Mouse (Mus musculus): ENCODE data around the gene Wdr20. TPM values are rescaled to one million over a fixed set of nuclear protein-coding genes. Genes with fewer than 3 reads are reported as not detected.

The Wdr20 gene
- polyA plus RNA-seq, 1 experiment from 2014 or later = 26.9 TPM

DNA sequence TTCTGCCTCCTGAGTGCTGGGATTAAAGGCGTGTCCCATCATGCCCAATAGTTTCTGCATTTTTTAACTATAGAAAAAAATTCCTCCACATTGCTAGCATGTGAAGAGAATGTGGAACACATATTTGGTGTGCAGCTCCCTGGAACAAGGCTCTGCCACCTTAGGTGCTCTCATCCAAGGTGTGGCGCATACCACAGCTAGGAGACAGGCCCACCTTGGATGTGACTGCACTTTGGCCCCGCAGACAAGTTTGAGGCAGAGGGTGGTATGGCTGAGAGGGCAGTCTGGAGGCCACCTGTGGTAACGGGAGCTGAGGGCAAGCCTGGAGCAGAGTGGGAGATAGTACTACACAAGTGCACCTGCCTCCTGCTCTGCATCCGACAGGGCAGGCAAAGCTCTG lies 71.1 kb downstream of the Wdr20 start:
- no peak for ATAC-seq
- Histone ChIP-seq H3K4me1 (peaks cover 21% of the 10 kb centered on the region), H3K36me3 (ENCODE audit: poor library complexity, severe bottlenecking) (peaks cover 34% of the 10 kb centered on the region; the same call in 1 of the 2 replicates), H3K9me3 (replicated peaks) (no peaks in the 10 kb centered on the region), H3K4me3 (no peak overlapping the region), H3K9ac (no peak overlapping the region), H3K4me2 (no peak overlapping the region), H3K27ac (no peak overlapping the region), H3K27me3 (no peaks in the 10 kb centered on the region)
- WGBS = 76% methylated on average over 5 of the region's 5 CpGs

DNA sequence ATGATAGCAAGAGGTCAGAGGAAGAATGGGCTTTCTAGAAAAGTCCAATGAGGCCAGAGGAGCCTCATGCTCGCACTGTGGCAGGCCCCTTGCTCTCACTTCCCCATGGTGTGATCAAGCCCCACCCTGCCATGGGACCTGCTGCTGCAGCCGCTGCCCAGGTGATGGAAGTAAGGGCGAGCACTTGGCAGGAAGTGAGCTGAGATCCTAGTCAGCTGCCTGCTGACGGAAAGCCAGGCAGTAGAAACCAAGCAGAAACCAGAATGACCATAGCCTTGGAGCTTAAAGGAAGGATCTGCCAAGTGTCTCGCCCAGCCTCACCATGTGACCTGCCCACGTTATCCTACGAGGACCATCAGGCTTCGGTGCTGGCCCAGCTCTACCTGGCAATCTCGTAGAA lies 75.4 kb downstream of the Wdr20 start:
- no peak for ATAC-seq
- 94% methylated on average over 9 of the region's 9 CpGs for WGBS

DNA sequence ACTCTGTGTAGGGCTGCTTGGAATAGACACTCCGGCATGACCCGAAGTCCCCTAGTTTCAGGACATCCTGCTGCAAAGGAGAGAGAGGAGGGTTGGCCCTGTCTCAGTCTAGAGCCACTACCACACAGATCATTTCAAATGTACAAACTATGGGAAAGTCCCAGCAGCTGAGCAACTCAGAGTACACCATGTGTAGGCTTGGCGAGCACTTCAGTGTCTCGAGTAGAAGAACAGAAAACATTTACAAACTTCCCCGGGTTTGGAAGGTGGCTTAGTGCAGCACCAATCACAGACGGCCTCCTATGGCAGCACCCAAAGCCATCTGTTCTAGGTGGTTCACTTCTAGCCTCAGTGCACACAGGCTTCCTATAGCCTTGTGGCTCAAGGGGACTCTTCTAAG lies 75.9 kb downstream of the Wdr20 start:
- Histone ChIP-seq H3K9ac (no peak overlapping the region), H3K9me3 (replicated peaks) (no peaks in the 10 kb centered on the region), H3K27ac (no peak overlapping the region), H3K4me1 (peaks cover 3% of the 10 kb centered on the region; the same call in 1 of the 2 replicates), H3K36me3 (ENCODE audit: poor library complexity, severe bottlenecking) (peaks cover 27% of the 10 kb centered on the region), H3K4me3 (no peak overlapping the region), H3K27me3 (no peaks in the 10 kb centered on the region), H3K4me2 (no peak overlapping the region)
- ATAC-seq = no peak
- 96% methylated on average over 6 of the region's 6 CpGs for WGBS

More for the DNA sequence above, 75.4 kb downstream of the Wdr20 start:
- Histone ChIP-seq H3K36me3 (ENCODE audit: poor library complexity, severe bottlenecking) (peaks cover 22% of the 10 kb centered on the region; the same call in 1 of the 2 replicates), H3K4me2 (no peak overlapping the region), H3K27ac (no peak overlapping the region), H3K4me3 (no peak overlapping the region), H3K9ac (no peak overlapping the region), H3K27me3 (no peaks in the 10 kb centered on the region), H3K9me3 (replicated peaks) (no peaks in the 10 kb centered on the region), H3K4me1 (peaks cover 8% of the 10 kb centered on the region)

DNA sequence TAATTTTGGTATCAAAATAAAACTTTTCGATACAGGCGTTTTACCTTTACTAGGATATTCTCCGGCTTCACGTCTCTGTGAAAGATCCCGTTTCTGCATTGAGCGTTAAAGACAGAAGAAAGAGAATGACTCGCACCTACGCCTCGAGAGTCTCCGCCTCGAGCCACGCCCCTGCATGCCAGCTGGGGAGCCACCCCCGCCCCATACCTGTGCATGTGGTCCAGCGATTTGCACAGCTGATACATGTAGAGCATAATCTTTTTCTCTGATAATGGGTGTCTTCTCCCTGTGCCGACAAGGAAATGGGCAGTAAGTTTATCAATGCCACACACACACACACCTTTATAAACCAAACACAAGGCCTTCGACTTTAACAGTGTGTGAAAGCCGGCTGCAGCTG lies 77.2 kb downstream of the Wdr20 start:
- H3K27me3 ChIP-seq = no peaks in the 10 kb centered on the region
- no peak overlapping the region for H3K9ac ChIP-seq
- no peak overlapping the region for H3K4me2 ChIP-seq
- ATAC-seq = no peak
- whole genome bisulfite sequencing = 83% methylated on average over 17 of the region's 17 CpGs
- H3K36me3 ChIP-seq (ENCODE audit: poor library complexity, severe bottlenecking) = peaks cover 28% of the 10 kb centered on the region
- H3K4me1 ChIP-seq = no peaks in the 10 kb centered on the region
- no peaks in the 10 kb centered on the region for H3K9me3 ChIP-seq (replicated peaks)
- no peak overlapping the region for H3K27ac ChIP-seq
- no peak overlapping the region for H3K4me3 ChIP-seq

DNA sequence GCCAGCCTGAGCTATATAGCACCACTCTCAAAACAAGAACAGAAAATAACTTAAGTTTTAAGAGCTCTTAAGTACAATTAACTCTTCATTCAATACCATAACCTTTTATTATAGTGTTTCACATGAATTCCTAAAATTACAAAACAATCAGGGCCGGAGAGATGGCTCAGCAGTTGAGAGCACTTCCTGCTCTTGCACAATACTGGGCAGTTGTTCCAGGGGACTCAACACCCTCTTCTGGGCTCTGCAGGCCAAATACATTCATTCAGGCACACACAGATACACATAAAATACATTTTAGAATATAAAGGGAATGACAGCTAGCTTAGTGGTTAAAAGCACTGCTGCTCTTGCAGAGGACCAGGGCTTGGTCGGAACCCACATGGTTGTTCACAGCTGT lies 79.1 kb downstream of the Wdr20 start:
- WGBS = 96% methylated on average over 2 of the region's 2 CpGs
- no peak overlapping the region for H3K4me3 ChIP-seq
- H3K9me3 ChIP-seq (replicated peaks) = no peaks in the 10 kb centered on the region
- no peak overlapping the region for H3K9ac ChIP-seq
- ATAC-seq = no peak
- no peak overlapping the region for H3K4me2 ChIP-seq
- no peaks in the 10 kb centered on the region for H3K27me3 ChIP-seq
- H3K36me3 ChIP-seq (ENCODE audit: poor library complexity, severe bottlenecking) = peaks cover 21% of the 10 kb centered on the region
- no peak overlapping the region for H3K27ac ChIP-seq
- H3K4me1 ChIP-seq = no peaks in the 10 kb centered on the region

DNA sequence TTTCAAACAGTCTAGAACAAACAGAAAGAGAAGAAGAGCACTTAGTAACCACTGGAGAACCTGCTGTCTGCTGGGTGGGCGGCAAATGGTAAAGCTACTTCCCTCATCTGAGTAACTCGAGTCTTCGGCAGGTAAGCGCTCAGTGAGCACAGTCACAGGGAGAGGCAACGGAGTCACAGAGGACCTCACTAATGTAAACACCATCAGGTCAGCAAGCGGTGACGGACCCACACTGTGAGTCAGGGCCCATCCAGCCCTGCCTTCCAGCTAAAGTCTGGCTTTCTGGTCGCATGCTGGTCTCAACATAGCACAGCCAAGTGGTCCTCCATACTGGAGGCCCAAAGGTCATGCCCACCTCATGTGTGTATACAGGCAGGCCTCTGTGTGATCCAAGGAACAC lies 81.6 kb downstream of the Wdr20 start:
- H3K9ac ChIP-seq = no peak overlapping the region
- H3K4me1 ChIP-seq = no peaks in the 10 kb centered on the region
- H3K4me2 ChIP-seq = no peak overlapping the region
- H3K4me3 ChIP-seq = no peak overlapping the region
- no peak overlapping the region for H3K27ac ChIP-seq
- WGBS = 88% methylated on average over 8 of the region's 8 CpGs
- ATAC-seq = no peak
- H3K27me3 ChIP-seq = no peaks in the 10 kb centered on the region
- H3K36me3 ChIP-seq (ENCODE audit: poor library complexity, severe bottlenecking) = peaks cover 7% of the 10 kb centered on the region
- H3K9me3 ChIP-seq (replicated peaks) = no peaks in the 10 kb centered on the region

DNA sequence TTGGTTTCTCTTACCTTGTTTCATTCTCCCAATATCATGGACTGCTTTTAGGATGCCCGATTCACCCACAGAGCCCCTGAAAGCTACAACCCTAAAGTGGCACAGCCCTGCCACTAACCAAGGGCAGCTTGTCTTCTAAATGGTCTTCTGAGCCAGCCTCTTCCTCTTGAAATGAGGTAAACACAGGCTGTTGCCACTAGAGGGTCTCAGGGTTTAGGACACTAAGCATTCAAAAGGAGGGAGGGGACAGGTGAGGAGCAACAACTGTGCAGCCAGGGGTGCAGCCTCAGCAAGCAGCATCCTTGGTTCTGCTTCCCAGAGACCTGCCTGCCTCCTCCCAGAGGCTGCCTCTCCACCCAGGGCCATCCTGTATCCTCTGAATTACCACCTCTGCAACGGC lies 84.0 kb downstream of the Wdr20 start:
- 97% methylated on average over 2 of the region's 2 CpGs for WGBS
- H3K27me3 ChIP-seq = no peaks in the 10 kb centered on the region
- ATAC-seq = no peak

DNA sequence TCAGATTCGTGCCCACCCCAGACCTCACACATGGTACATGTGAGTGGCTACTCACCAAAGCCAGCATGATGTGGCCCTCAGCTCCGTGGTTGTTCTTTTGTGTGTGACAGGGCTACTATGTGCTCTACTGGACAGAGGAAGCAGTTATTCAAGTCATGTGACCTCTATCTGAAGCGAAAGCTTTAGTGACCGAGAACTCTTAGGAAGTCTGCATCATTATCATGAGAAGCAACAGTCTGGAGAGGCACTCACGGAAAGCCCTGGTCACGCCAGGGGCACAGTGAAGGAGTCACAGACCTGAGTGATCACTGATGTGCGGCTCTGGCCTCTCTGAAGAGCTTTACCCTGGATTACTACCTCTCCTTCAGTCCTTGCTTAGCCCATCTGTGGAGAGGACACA lies 84.6 kb downstream of the Wdr20 start:
- Histone ChIP-seq H3K27ac (no peak overlapping the region), H3K9ac (no peak overlapping the region), H3K4me1 (no peaks in the 10 kb centered on the region), H3K4me3 (no peak overlapping the region), H3K36me3 (ENCODE audit: poor library complexity, severe bottlenecking) (peaks cover 16% of the 10 kb centered on the region; the same call in 1 of the 2 replicates), H3K27me3 (no peaks in the 10 kb centered on the region), H3K9me3 (replicated peaks) (no peaks in the 10 kb centered on the region), H3K4me2 (no peak overlapping the region)
- no peak for ATAC-seq
- WGBS = 94% methylated on average over 7 of the region's 7 CpGs

More for the DNA sequence above, 84.0 kb downstream of the Wdr20 start:
- Histone ChIP-seq H3K4me3 (no peak overlapping the region), H3K4me2 (no peak overlapping the region), H3K9me3 (replicated peaks) (no peaks in the 10 kb centered on the region), H3K4me1 (no peaks in the 10 kb centered on the region), H3K27ac (no peak overlapping the region), H3K9ac (no peak overlapping the region), H3K36me3 (ENCODE audit: poor library complexity, severe bottlenecking) (peaks cover 12% of the 10 kb centered on the region; the same call in 1 of the 2 replicates)

DNA sequence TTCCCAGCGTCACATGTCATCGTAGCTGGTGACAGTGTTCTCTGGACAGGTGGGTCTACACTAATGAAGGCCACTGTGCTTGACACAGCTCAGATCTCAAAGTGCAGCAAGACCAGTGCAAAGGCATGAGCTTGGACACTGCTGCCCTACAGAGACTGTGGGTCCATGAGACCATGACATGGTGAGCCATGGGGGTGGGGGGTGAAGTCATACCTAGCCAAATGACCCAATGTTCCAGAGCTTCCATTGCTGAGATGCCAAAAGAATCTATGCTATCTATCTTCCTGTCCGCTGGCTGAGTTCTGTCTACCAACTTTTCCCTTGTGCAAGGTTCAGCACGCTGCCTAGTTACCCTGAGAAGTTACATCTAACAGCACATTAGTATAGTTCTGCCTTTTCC lies 91.2 kb downstream of the Wdr20 start:
- Histone ChIP-seq H3K4me1 (no peaks in the 10 kb centered on the region), H3K27ac (no peak overlapping the region), H3K4me2 (no peak overlapping the region), H3K4me3 (no peak overlapping the region), H3K9me3 (replicated peaks) (no peaks in the 10 kb centered on the region), H3K9ac (no peak overlapping the region), H3K36me3 (ENCODE audit: poor library complexity, severe bottlenecking) (peaks cover 16% of the 10 kb centered on the region; the same call in 1 of the 2 replicates), H3K27me3 (no peaks in the 10 kb centered on the region)
- ATAC-seq = no peak
- WGBS = 92% methylated on average over 4 of the region's 4 CpGs

DNA sequence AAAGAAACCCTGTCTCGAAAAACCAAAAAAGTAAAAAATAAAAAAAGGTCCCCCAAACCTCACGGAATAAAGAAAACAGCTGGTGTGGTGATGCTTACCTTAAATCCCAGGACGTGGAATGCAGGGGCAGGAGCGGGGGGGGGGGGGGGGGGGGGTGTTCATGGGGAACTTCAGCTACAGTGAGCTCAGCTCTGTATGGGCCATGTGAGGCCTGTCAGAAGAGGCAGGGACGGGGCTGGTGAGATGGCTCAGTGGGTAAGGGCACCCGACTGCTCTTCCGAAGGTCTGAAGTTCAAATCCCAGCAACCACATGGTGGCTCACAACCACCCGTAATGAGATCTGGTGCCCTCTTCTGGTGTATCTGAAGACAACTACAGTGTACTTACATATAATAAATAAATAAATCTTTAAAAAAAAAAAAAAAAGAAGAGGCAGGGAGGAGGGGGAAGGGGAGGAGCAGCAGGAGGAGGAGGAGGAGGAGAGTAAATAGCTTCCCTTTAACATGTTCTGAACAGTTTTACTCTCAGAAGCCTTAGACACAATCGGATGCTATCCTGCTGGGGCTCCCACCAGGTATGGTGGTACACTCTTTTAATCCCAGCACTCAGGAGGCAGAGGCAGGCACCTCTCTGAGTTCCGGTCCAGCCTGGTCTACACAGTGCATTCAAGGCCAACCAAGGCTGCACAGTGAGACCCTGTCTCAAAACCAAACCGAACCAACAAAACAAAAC lies 92.7 kb downstream of the Wdr20 start:
- no peak overlapping the region for H3K27ac ChIP-seq
- H3K27me3 ChIP-seq = no peaks in the 10 kb centered on the region
- ATAC-seq = no peak
- no peak overlapping the region for H3K4me3 ChIP-seq
- peaks cover 16% of the 10 kb centered on the region; the same call in 1 of the 2 replicates for H3K36me3 ChIP-seq (ENCODE audit: poor library complexity, severe bottlenecking)
- H3K9ac ChIP-seq = no peak overlapping the region
- WGBS = 87% methylated on average over 9 of the region's 11 CpGs
- no peak overlapping the region for H3K4me2 ChIP-seq
- H3K4me1 ChIP-seq = no peaks in the 10 kb centered on the region
- no peaks in the 10 kb centered on the region for H3K9me3 ChIP-seq (replicated peaks)

DNA sequence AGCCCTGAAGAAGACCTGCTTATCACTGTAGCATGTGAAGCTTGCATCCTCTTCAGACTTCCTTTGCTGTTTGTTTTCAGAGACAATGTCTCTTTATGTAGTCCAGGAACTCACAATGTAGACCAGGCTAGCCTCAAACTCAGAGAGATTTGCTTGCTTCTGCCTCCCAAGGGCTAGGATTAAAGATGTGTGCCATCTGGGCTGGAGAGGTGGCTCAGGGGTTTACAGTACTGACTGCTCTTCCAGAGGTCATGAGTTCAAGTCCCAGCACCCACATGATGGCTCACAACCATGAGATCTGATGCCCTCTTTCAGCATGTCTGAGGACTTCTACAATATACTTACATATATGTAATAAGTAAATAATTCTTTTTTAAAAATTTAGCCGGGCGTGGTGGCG lies 97.4 kb downstream of the Wdr20 start:
- Histone ChIP-seq H3K36me3 (ENCODE audit: poor library complexity, severe bottlenecking) (0 out of 2 replicates have a peak, but pooled peaks cover 6% of the 10 kb centered on the region), H3K4me1 (peaks cover 26% of the 10 kb centered on the region), H3K4me3 (no peak overlapping the region), H3K4me2 (no peak overlapping the region), H3K9ac (no peak overlapping the region), H3K9me3 (replicated peaks) (no peaks in the 10 kb centered on the region), H3K27ac (no peak overlapping the region), H3K27me3 (no peaks in the 10 kb centered on the region)
- WGBS = 99% methylated on average over 3 of the region's 3 CpGs
- no peak for ATAC-seq

DNA sequence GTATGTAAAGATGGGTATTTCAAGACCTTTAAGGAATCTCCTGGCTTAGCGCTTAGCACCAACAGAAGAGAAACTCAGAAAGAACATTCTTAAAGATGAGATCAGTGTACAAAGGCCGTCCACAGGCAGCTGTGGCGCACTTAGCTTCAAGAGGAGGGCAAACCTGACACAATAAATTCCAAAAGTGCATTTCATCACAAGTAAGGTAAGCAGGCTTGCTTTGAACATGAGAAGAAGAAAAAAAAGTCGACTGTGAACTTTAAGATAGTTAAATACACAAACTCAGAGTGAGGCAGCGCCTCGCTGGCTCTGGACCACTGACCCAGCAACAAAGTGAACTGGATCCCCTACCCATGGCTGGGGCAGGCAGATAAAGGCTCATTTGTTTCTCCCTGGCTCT lies 99.0 kb downstream of the Wdr20 start:
- no peak overlapping the region for H3K4me3 ChIP-seq
- 0 out of 2 replicates have a peak, but pooled peaks cover under 1% of the 10 kb centered on the region for H3K36me3 ChIP-seq (ENCODE audit: poor library complexity, severe bottlenecking)
- H3K4me2 ChIP-seq = peak overlapping the region; percentile 36
- H3K9ac ChIP-seq = peak overlapping the region; percentile 43
- H3K9me3 ChIP-seq (replicated peaks) = no peaks in the 10 kb centered on the region
- H3K27ac ChIP-seq = peak overlapping the region; percentile 86
- ATAC-seq = no peak
- H3K4me1 ChIP-seq = peaks cover 27% of the 10 kb centered on the region
- WGBS = 22% methylated on average over 6 of the region's 6 CpGs
- H3K27me3 ChIP-seq = no peaks in the 10 kb centered on the region
